ENCODE assay signal across 21 mouse cellular contexts in genomic region chr4:99545742-99546141, GRCm38 (mm10).
"Had no signal": no experiment of that assay in that cellular context is flagged by ENCODE, and none has a peak within 500 bp of the region (broad histone marks: within the 10 kb centered on the region; RNA-seq: fewer than 3 reads in every experiment).

No protein-coding gene starts in this region.

- H3K4me3 ChIP-seq: lung, embryonic 15.5 days; megakaryocyte, embryonic 14.5 days; midbrain, embryonic 13.5 days; neural tube, embryonic 13.5 days; neural tube, embryonic 15.5 days had no signal

- H3K4me1 ChIP-seq: lung, embryonic 15.5 days; megakaryocyte, embryonic 14.5 days; midbrain, embryonic 13.5 days; neural tube, embryonic 13.5 days; neural tube, embryonic 15.5 days had no signal

- H3K4me2 ChIP-seq: lung, embryonic 15.5 days; midbrain, embryonic 11.5 days; midbrain, embryonic 13.5 days; neural tube, embryonic 13.5 days; neural tube, embryonic 15.5 days had no signal

- DNase-seq: liver, postnatal 0 days; lung, adult 2 months; lung, postnatal 14 days; lung, postnatal 36 days; retina, postnatal 1 day; right cerebral cortex, adult 18-20 months; right cerebral cortex, postnatal 25 days; right cerebral cortex, postnatal 4 days; spleen, adult 18-20 months; thymus, adult 18-20 months; thymus, postnatal 14 days; thymus, postnatal 36 days had no signal

- H3K27ac ChIP-seq: lung, embryonic 15.5 days; macrophage; midbrain, embryonic 13.5 days; neural tube, embryonic 13.5 days; neural tube, embryonic 15.5 days had no signal

- H3K27me3 ChIP-seq: lung, embryonic 15.5 days; megakaryocyte, embryonic 14.5 days; midbrain, embryonic 13.5 days; neural tube, embryonic 15.5 days had no signal

- ATAC-seq: liver, postnatal 0 days; lung, postnatal 0 days; midbrain, embryonic 13.5 days; midbrain, embryonic 16.5 days had no signal

- H3K9ac ChIP-seq: liver, postnatal 0 days; lung, embryonic 15.5 days; midbrain, embryonic 13.5 days; neural tube, embryonic 13.5 days; neural tube, embryonic 15.5 days had no signal

- H3K9me3 ChIP-seq: lung, embryonic 15.5 days; neural tube, embryonic 13.5 days; neural tube, embryonic 15.5 days had no signal

- H3K36me3 ChIP-seq: lung, embryonic 15.5 days; midbrain, embryonic 13.5 days; neural tube, embryonic 13.5 days; neural tube, embryonic 15.5 days had no signal
